Mouse (Mus musculus) MEL (cell line): Measurements from ENCODE around the gene Csmd2. TPM values are rescaled to one million over a fixed set of nuclear protein-coding genes. Genes with fewer than 3 reads are reported as not detected.

ENCODE experiments used
- DNase-seq: peaks from one replicate; pipeline ENCODE4 v3.0.0; 2011; ENCODE audit warnings: low read depth, low spot score
- H3K27ac ChIP-seq: 2 replicates; pipeline ENCODE4 v1.5.1; 2012; ENCODE audit warnings: low read depth, mild to moderate bottlenecking, control low read depth, low read length, moderate library complexity; ENCODE audit not compliant: control insufficient read depth
- H3K27me3 ChIP-seq, 2 experiments: fragments of 150-350 bp in 1 of 2; sonication (generic) in 1 of 2; 2 replicates each; pipeline ENCODE4 v1.6.1; 2012; ENCODE audit warnings: low read length in 2 of 2, mild to moderate bottlenecking in 2 of 2, improper control_type of control experiment in 1 of 2, moderate library complexity in 1 of 2; ENCODE audit not compliant: insufficient read depth in 2 of 2, control insufficient read depth in 1 of 2
- H3K36me3 ChIP-seq, 2 experiments: 2 replicates each; pipeline ENCODE4 v1.6.1; 2012 to 2014; ENCODE audit warnings: low read length in 2 of 2, improper control_type of control experiment in 1 of 2, inconsistent platforms in 1 of 2, mild to moderate bottlenecking in 1 of 2; ENCODE audit not compliant: insufficient read depth in 2 of 2, control insufficient read depth in 1 of 2
- H3K4me1 ChIP-seq, 2 experiments: fragments of 150-350 bp in 1 of 2; sonication (generic) in 1 of 2; 2 replicates each; pipeline ENCODE4 v1.6.1; 2012; ENCODE audit warnings: low read length in 2 of 2, improper control_type of control experiment in 1 of 2, mild to moderate bottlenecking in 1 of 2; ENCODE audit not compliant: insufficient read depth in 2 of 2, control insufficient read depth in 1 of 2
- H3K4me3 ChIP-seq, 2 experiments: fragments of 150-350 bp in 1 of 2; sonication (generic) in 1 of 2; 2 replicates each; pipeline ENCODE4 v1.5.1; 2012; ENCODE audit warnings: low read depth in 2 of 2, low read length in 2 of 2, mild to moderate bottlenecking in 2 of 2, moderate library complexity in 2 of 2, control low read depth in 1 of 2, improper control_type of control experiment in 1 of 2; ENCODE audit not compliant: control insufficient read depth in 1 of 2, insufficient read depth in 1 of 2
- H3K79me2 ChIP-seq: 2 replicates; pipeline ENCODE4 v1.6.1; 2012; ENCODE audit warnings: mild to moderate bottlenecking, low read length, moderate library complexity; ENCODE audit not compliant: control insufficient read depth, poor library complexity, insufficient read depth
- H3K9ac ChIP-seq: 2 replicates; pipeline ENCODE4 v1.6.1; 2012; ENCODE audit warnings: low read depth, mild to moderate bottlenecking, control low read depth, low read length, moderate library complexity; ENCODE audit not compliant: control insufficient read depth, poor library complexity, severe bottlenecking
- H3K9me3 ChIP-seq: fragments of 150-350 bp; sonication (generic); replicated peaks from 2 replicates; pipeline ENCODE4 v1.6.1; 2012; ENCODE audit warnings: mild to moderate bottlenecking, low read length, improper control_type of control experiment, moderate library complexity; ENCODE audit not compliant: insufficient read depth
- CTCF ChIP-seq, 3 experiments: IDR thresholded peaks in 2 of 3; conservative IDR thresholded peaks in 1 of 3; 2 replicates each; pipeline ENCODE4 v1.5.1; 2011 to 2012; ENCODE audit warnings: low read length in 3 of 3, low read depth in 2 of 3, mild to moderate bottlenecking in 2 of 3, improper control_type of control experiment in 1 of 3, inconsistent platforms in 1 of 3, mixed read lengths in 1 of 3, moderate library complexity in 1 of 3; ENCODE audit not compliant: control insufficient read depth in 1 of 3, insufficient read depth in 1 of 3, poor library complexity in 1 of 3, severe bottlenecking in 1 of 3
- ELF1 ChIP-seq: IDR thresholded peaks from 2 replicates; pipeline ENCODE4 v1.6.1; 2014; ENCODE audit warnings: low read depth, mild to moderate bottlenecking, inconsistent platforms, low read length, improper control_type of control experiment, moderate library complexity
- EP300 ChIP-seq, 2 experiments: IDR thresholded peaks; 2 replicates each; pipeline ENCODE4 v1.6.1; 2011; ENCODE audit warnings: improper control_type of control experiment in 2 of 2, low read length in 2 of 2, low read depth in 1 of 2, mild to moderate bottlenecking in 1 of 2
- ETS1 ChIP-seq: IDR thresholded peaks from 2 replicates; pipeline ENCODE4 v1.6.1; 2012; ENCODE audit warnings: low read depth, mild to moderate bottlenecking, inconsistent platforms, low read length, improper control_type of control experiment, moderate library complexity
- GABPA ChIP-seq: IDR thresholded peaks from 2 replicates; pipeline ENCODE4 v1.6.1; 2012; ENCODE audit warnings: low read depth, mild to moderate bottlenecking, inconsistent platforms, low read length, improper control_type of control experiment, moderate library complexity
- JUND ChIP-seq: IDR thresholded peaks from 2 replicates; pipeline ENCODE4 v1.6.1; 2011; ENCODE audit warnings: low read depth, mild to moderate bottlenecking, improper control_type of control experiment, low read length
- MAX ChIP-seq: IDR thresholded peaks from 2 replicates; pipeline ENCODE4 v1.6.1; 2011; ENCODE audit warnings: low read length, improper control_type of control experiment
- MEF2A ChIP-seq: IDR thresholded peaks from 2 replicates; pipeline ENCODE4 v1.6.1; 2014; ENCODE audit warnings: low read depth, mild to moderate bottlenecking, inconsistent platforms, low read length, improper control_type of control experiment; ENCODE audit not compliant: poor library complexity, insufficient replicate concordance, severe bottlenecking; ENCODE audit errors: extremely low read depth
- MYB ChIP-seq: IDR thresholded peaks from 2 replicates; pipeline ENCODE4 v1.6.1; 2011; ENCODE audit warnings: mild to moderate bottlenecking, low read depth, low read length, improper control_type of control experiment
- POLR2A ChIP-seq, 2 experiments: IDR thresholded peaks; 2 replicates each; pipeline ENCODE4 v1.6.1; 2011 to 2012; ENCODE audit warnings: low read length in 2 of 2, mild to moderate bottlenecking in 2 of 2, control low read depth in 1 of 2, improper control_type of control experiment in 1 of 2, low read depth in 1 of 2, moderate library complexity in 1 of 2; ENCODE audit not compliant: control insufficient read depth in 1 of 2, insufficient read depth in 1 of 2, poor library complexity in 1 of 2
- SMC3 ChIP-seq: IDR thresholded peaks from 2 replicates; pipeline ENCODE4 v1.6.1; 2011; ENCODE audit warnings: low read depth, low read length, improper control_type of control experiment
- TAL1 ChIP-seq: IDR thresholded peaks from 2 replicates; pipeline ENCODE4 v1.6.1; 2012; ENCODE audit warnings: mild to moderate bottlenecking, inconsistent platforms, low read length, moderate library complexity, mixed read lengths
- TBP ChIP-seq: IDR thresholded peaks from 2 replicates; pipeline ENCODE4 v1.8.0; 2011; ENCODE audit warnings: low read depth, low read length, improper control_type of control experiment
- TCF12 ChIP-seq: IDR thresholded peaks from 2 replicates; pipeline ENCODE4 v1.6.1; 2014; ENCODE audit warnings: low read depth, mild to moderate bottlenecking, inconsistent platforms, low read length, improper control_type of control experiment, moderate library complexity
- USF2 ChIP-seq, 2 experiments: IDR thresholded peaks; 2 replicates each; pipeline ENCODE4 v1.6.1; 2011 to 2012; ENCODE audit warnings: improper control_type of control experiment in 2 of 2, low read length in 2 of 2, borderline replicate concordance in 1 of 2, inconsistent platforms in 1 of 2, low read depth in 1 of 2, mild to moderate bottlenecking in 1 of 2; ENCODE audit not compliant: insufficient read depth in 1 of 2
- ZMIZ1 ChIP-seq: IDR thresholded peaks from 2 replicates; pipeline ENCODE4 v1.6.1; 2012; ENCODE audit warnings: low read depth, mild to moderate bottlenecking, inconsistent platforms, low read length, improper control_type of control experiment, moderate library complexity
- ZNF384 ChIP-seq: IDR thresholded peaks from 2 replicates; pipeline ENCODE4 v1.6.1; 2012; ENCODE audit warnings: low read depth, mild to moderate bottlenecking, inconsistent platforms, low read length, improper control_type of control experiment
- polyA plus RNA-seq, 2 experiments: library from polyadenylated mRNA; stranded (reverse) in 1 of 2; unstranded in 1 of 2; fragments of >175 nt in 1 of 2; fragments of >200 nt in 1 of 2; gene quantifications; 2 replicates each; pipeline versions ENCODE4 v1.2.1 to v1.2.4; 2012; ENCODE audit warnings: low replicate concordance in 2 of 2, low read depth in 1 of 2; ENCODE audit not compliant: insufficient read length in 2 of 2, insufficient read depth in 1 of 2, missing spikeins in 1 of 2
- total RNA-seq: library from RNA; depleted of rRNA; stranded (reverse); fragments of 300-350 nt; gene quantifications from 2 replicates; pipeline ENCODE4 v1.2.3, GENCODE M21; 2012

Gene Csmd2
- total and polyA plus RNA-seq, 3 experiments = not detected

DNA sequence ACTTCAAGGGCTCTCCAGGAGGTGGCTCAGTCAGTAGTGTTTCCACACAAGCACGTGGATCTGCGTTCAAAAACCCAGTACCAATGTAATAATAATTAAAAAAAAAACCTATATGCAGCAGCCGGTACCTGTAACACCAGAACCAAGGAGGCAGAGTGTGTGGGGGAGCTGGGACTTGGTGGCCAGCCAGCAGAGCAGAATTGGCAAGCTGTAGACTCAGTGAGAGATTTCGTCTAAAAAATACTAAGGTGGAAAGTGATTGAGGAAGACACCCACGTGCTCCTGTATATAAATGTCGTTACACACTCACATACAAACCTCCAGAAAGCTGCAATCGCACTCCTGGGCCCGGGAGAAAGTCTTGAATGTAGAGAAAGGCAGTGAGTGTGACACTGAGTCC lies 316.4 kb downstream of the Csmd2 start:
- no peaks in the 10 kb centered on the region for H3K4me1 ChIP-seq
- no peaks in the 10 kb centered on the region for H3K79me2 ChIP-seq
- H3K9me3 ChIP-seq = no peaks in the 10 kb centered on the region
- no peak overlapping the region for H3K4me3 ChIP-seq
- H3K9ac ChIP-seq = no peak overlapping the region
- no peak overlapping the region for H3K27ac ChIP-seq
- DNase-seq = no peak
- H3K36me3 ChIP-seq = no peaks in the 10 kb centered on the region
- TF ChIP-seq TCF12 = no peak
- no peak for TF ChIP-seq ZNF384
- no peak for TF ChIP-seq TAL1
- no peak for TF ChIP-seq POLR2A (IDR thresholded peaks at IDR 0.05; ENCODE audit: control insufficient read depth in 1 of 2, insufficient read depth in 1 of 2, low read depth in 1 of 2, low read length in 2 of 2, poor library complexity in 1 of 2)
- no peak for TF ChIP-seq SMC3
- no peak for TF ChIP-seq MYB
- no peaks in the 10 kb centered on the region; a peak in 1 of 4 replicates for H3K27me3 ChIP-seq

- Histone ChIP-seq H3K27ac (no peak overlapping the region), H3K4me1 (no peaks in the 10 kb centered on the region), H3K9me3 (no peaks in the 10 kb centered on the region), H3K79me2 (no peaks in the 10 kb centered on the region), H3K27me3 (no peaks in the 10 kb centered on the region; a peak in 1 of 4 replicates), H3K36me3 (no peaks in the 10 kb centered on the region), H3K4me3 (no peak overlapping the region), H3K9ac (no peak overlapping the region)
- TF ChIP-seq USF2 (IDR thresholded peaks at IDR 0.05; ENCODE audit: borderline replicate concordance in 1 of 2, insufficient read depth in 1 of 2, low read depth in 1 of 2, low read length in 2 of 2) (no peak), TBP (no peak), EP300 (IDR thresholded peaks at IDR 0.05; ENCODE audit: low read depth in 1 of 2, low read length in 2 of 2) (no peak), JUND (no peak), MEF2A (no peak), ZMIZ1 (no peak), GABPA (no peak), TAL1 (no peak), ELF1 (no peak), CTCF (IDR thresholded peaks at IDR 0.05 in 2 of 3, conservative IDR thresholded peaks at IDR 0.05 in 1 of 3; ENCODE audit: control insufficient read depth in 1 of 3, insufficient read depth in 1 of 3, low read depth in 2 of 3, low read length in 3 of 3, poor library complexity in 1 of 3, severe bottlenecking in 1 of 3) (no peak)
- DNase-seq = no peak
Measured at GRCm38 (mm10) chr4:128306011-128306410, 318.4 kb downstream of the Csmd2 start.

- Histone ChIP-seq H3K79me2 (no peaks in the 10 kb centered on the region), H3K4me1 (no peaks in the 10 kb centered on the region), H3K9me3 (no peaks in the 10 kb centered on the region), H3K4me3 (no peak overlapping the region), H3K36me3 (no peaks in the 10 kb centered on the region), H3K9ac (no peak overlapping the region), H3K27me3 (no peaks in the 10 kb centered on the region), H3K27ac (no peak overlapping the region)
- TF ChIP-seq ETS1 = no peak
- no peak for TF ChIP-seq MAX
- no peak for DNase-seq
Measured at GRCm38 (mm10) chr4:128315328-128315727, 327.7 kb downstream of the Csmd2 start.
